Mouse (Mus musculus) CH12.LX (cell line): Measurements from ENCODE around the gene Tob1. TPM values are rescaled to one million over a fixed set of nuclear protein-coding genes. Genes with fewer than 3 reads are reported as not detected.

Source experiments
- DNase-seq: peaks from one replicate; pipeline ENCODE4 v3.0.0-alpha.2; 2013; ENCODE audit errors: extremely low read depth
- H3K27ac ChIP-seq: 2 replicates; pipeline ENCODE4 v1.5.1; 2012; ENCODE audit warnings: low read depth, mild to moderate bottlenecking, control low read depth, moderate library complexity; ENCODE audit not compliant: insufficient read depth
- H3K27me3 ChIP-seq: replicated peaks from 2 replicates; pipeline ENCODE3; 2012; ENCODE audit warnings: inconsistent platforms
- H3K36me3 ChIP-seq, 2 experiments: replicated peaks in 1 of 2; 2 replicates each; pipeline versions ENCODE3 to v1.6.1; 2012; ENCODE audit warnings: inconsistent platforms in 1 of 2, low read length in 1 of 2, mild to moderate bottlenecking in 1 of 2, mixed read lengths in 1 of 2, moderate library complexity in 1 of 2; ENCODE audit not compliant: control insufficient read depth in 1 of 2, insufficient read depth in 1 of 2
- H3K4me1 ChIP-seq, 2 experiments: 2 replicates each; pipeline ENCODE4 v1.6.1; 2012; ENCODE audit warnings: inconsistent platforms in 1 of 2, moderate library complexity in 1 of 2; ENCODE audit not compliant: insufficient read depth in 2 of 2, control insufficient read depth in 1 of 2
- H3K4me2 ChIP-seq: 2 replicates; pipeline ENCODE4 v1.6.1; 2012; ENCODE audit warnings: low read depth, mild to moderate bottlenecking, control low read depth; ENCODE audit not compliant: poor library complexity, insufficient read depth, severe bottlenecking
- H3K4me3 ChIP-seq, 3 experiments: fragments of 150-350 bp in 1 of 3; sonication (generic) in 1 of 3; replicated peaks in 1 of 3; 2 replicates each; pipeline versions ENCODE3 to v1.5.1; 2011 to 2012; ENCODE audit warnings: low read depth in 2 of 3, low read length in 2 of 3, mild to moderate bottlenecking in 2 of 3, moderate library complexity in 2 of 3, control low read depth in 1 of 3, improper control_type of control experiment in 1 of 3, inconsistent platforms in 1 of 3, mixed read lengths in 1 of 3; ENCODE audit not compliant: poor library complexity in 1 of 3
- H3K79me2 ChIP-seq: replicated peaks from 2 replicates; pipeline ENCODE4 v1.6.1; 2012; ENCODE audit warnings: mild to moderate bottlenecking, moderate library complexity; ENCODE audit not compliant: control insufficient read depth, poor library complexity, insufficient read depth, severe bottlenecking; ENCODE audit errors: extremely low read depth
- H3K9ac ChIP-seq: 2 replicates; pipeline ENCODE4 v1.6.1; 2012; ENCODE audit warnings: low read depth, mild to moderate bottlenecking, control low read depth, moderate library complexity; ENCODE audit not compliant: insufficient read depth
- H3K9me3 ChIP-seq: replicated peaks from 2 replicates; pipeline ENCODE3; 2012; ENCODE audit warnings: low read length, inconsistent platforms, mixed read lengths
- BHLHE40 ChIP-seq: IDR thresholded peaks from 2 replicates; pipeline ENCODE4 v1.6.1; 2011; ENCODE audit warnings: mild to moderate bottlenecking, low read depth, low read length, improper control_type of control experiment
- CHD1 ChIP-seq: IDR thresholded peaks from 2 replicates; pipeline ENCODE4 v1.6.1; 2012; ENCODE audit warnings: low read depth, low read length, improper control_type of control experiment, inconsistent platforms
- CHD2 ChIP-seq: IDR thresholded peaks from 2 replicates; pipeline ENCODE4 v1.6.1; 2011; ENCODE audit warnings: low read length, improper control_type of control experiment
- EP300 ChIP-seq: IDR thresholded peaks from 2 replicates; pipeline ENCODE4 v1.6.1; 2011; ENCODE audit warnings: low read length, improper control_type of control experiment
- ETS1 ChIP-seq: conservative IDR thresholded peaks from 2 replicates; pipeline ENCODE4 v1.6.1; 2012; ENCODE audit warnings: low read depth, mild to moderate bottlenecking, inconsistent platforms, low read length, improper control_type of control experiment, moderate library complexity
- MAFK ChIP-seq: IDR thresholded peaks from 2 replicates; pipeline ENCODE4 v1.6.1; 2011; ENCODE audit warnings: low read length, improper control_type of control experiment; ENCODE audit not compliant: insufficient replicate concordance
- MAZ ChIP-seq: IDR thresholded peaks from 2 replicates; pipeline ENCODE4 v1.6.1; 2012; ENCODE audit warnings: low read depth, mild to moderate bottlenecking, inconsistent platforms, low read length, improper control_type of control experiment, moderate library complexity
- MXI1 ChIP-seq: IDR thresholded peaks from 2 replicates; pipeline ENCODE4 v1.6.1; 2011; ENCODE audit warnings: mild to moderate bottlenecking, low read depth, low read length, improper control_type of control experiment
- NELFE ChIP-seq: IDR thresholded peaks from 2 replicates; pipeline ENCODE4 v1.6.1; 2011; ENCODE audit warnings: low read depth, low read length, improper control_type of control experiment
- PAX5 ChIP-seq: IDR thresholded peaks from 2 replicates; pipeline ENCODE4 v1.6.1; 2012; ENCODE audit warnings: low read length, inconsistent platforms, mixed read lengths
- RAD21 ChIP-seq: IDR thresholded peaks from 2 replicates; pipeline ENCODE4 v1.6.1; 2011; ENCODE audit warnings: low read depth, mild to moderate bottlenecking, low read length, improper control_type of control experiment, moderate library complexity
- UBTF ChIP-seq: IDR thresholded peaks from 2 replicates; pipeline ENCODE4 v1.6.1; 2012; ENCODE audit warnings: low read depth, mild to moderate bottlenecking, inconsistent platforms, low read length, improper control_type of control experiment, moderate library complexity
- dilution Hi-C: fragments of 300-500 bp; cut with MboI; formaldehyde crosslinking; loops from 2 replicates; pipeline ENCODE4 v1.14.3; 2020; ENCODE audit warnings: low sequenced_read_pairs; ENCODE audit not compliant: extremely low pct_unique_long_range_greater_than_20kb, extremely low pct_ligation_motif_present
- in situ Hi-C: fragments of 300-500 bp; cut with MboI; formaldehyde crosslinking; loops from 3 replicates; pipeline ENCODE4 v1.14.3; 2019; ENCODE audit warnings: low sequenced_read_pairs, low pct_ligation_motif_present, low pct_unique_long_range_greater_than_20kb, mixed read lengths
- polyA plus RNA-seq: library from polyadenylated mRNA; unstranded; fragments of >175 nt; gene quantifications from 2 replicates; pipeline ENCODE4 v1.2.1, GENCODE M21; 2012; ENCODE audit warnings: low read depth; ENCODE audit not compliant: insufficient read length
- total RNA-seq, 2 experiments: library from RNA; depleted of rRNA; stranded (reverse); fragments of 300-350 nt in 1 of 2; fragments of >200 nt in 1 of 2; gene quantifications; 2 replicates each; pipeline ENCODE4 v1.2.3; 2012 to 2014

Gene Tob1
- total and polyA plus RNA-seq, 3 experiments = 9.0 to 14.3 (median 10.6) TPM

- DNase-seq = no peak
- peaks cover 6 to 12% of the 10 kb centered on the region in 2 experiments for H3K4me1 ChIP-seq
- no peak overlapping the region for H3K4me2 ChIP-seq
- no peak overlapping the region for H3K9ac ChIP-seq
- no peaks in the 10 kb centered on the region for H3K36me3 ChIP-seq
- H3K9me3 ChIP-seq = peaks cover 8% of the 10 kb centered on the region
- no peak overlapping the region for H3K4me3 ChIP-seq
- in situ Hi-C loops = loop anchor here (25.0 kb wide), 1 partner anchor 291 kb away; the partner anchor contains the start of genes Gm20390, Nme1 and Nme2
- H3K27me3 ChIP-seq = peaks cover 2% of the 10 kb centered on the region
- dilution Hi-C loops = no loop called here
- H3K27ac ChIP-seq = no peak overlapping the region
- TF ChIP-seq MAZ (no peak), EP300 (0 out of 2 replicates have a peak, but pooled peaks have one; percentile 11)
- no peaks in the 10 kb centered on the region for H3K79me2 ChIP-seq
Measured at GRCm38 (mm10) chr11:94253691-94254090, 42.4 kb downstream of the Tob1 start.

GRCm38 (mm10) chr11:94255733-94256132, 44.5 kb downstream of the Tob1 start:
- no peak overlapping the region for H3K9ac ChIP-seq
- no peak overlapping the region for H3K27ac ChIP-seq
- no peaks in the 10 kb centered on the region for H3K36me3 ChIP-seq
- H3K4me3 ChIP-seq = no peak overlapping the region
- no peaks in the 10 kb centered on the region for H3K79me2 ChIP-seq
- no peaks in the 10 kb centered on the region for H3K27me3 ChIP-seq
- no peak for DNase-seq
- dilution Hi-C loops = no loop called here
- no peak overlapping the region for H3K4me2 ChIP-seq
- H3K9me3 ChIP-seq = peaks cover 8% of the 10 kb centered on the region
- in situ Hi-C loops = loop anchor here (25.0 kb wide), 1 partner anchor 293 kb away; the partner anchor contains the start of genes Gm20390, Nme1 and Nme2
- TF ChIP-seq CHD2 (no peak), ETS1 (no peak), BHLHE40 (0 out of 2 replicates have a peak, but pooled peaks have one; percentile 19), RAD21 (no peak), CHD1 (no peak)
- TF ChIP-seq, all 38 proteins: peak for 1
- H3K4me1 ChIP-seq = peaks cover 10 to 33% of the 10 kb centered on the region in 2 experiments

- Histone ChIP-seq H3K4me3 (no peak overlapping the region), H3K4me1 (peaks cover 10 to 42% of the 10 kb centered on the region in 2 experiments), H3K36me3 (no peaks in the 10 kb centered on the region), H3K27me3 (no peaks in the 10 kb centered on the region), H3K27ac (no peak overlapping the region), H3K79me2 (no peaks in the 10 kb centered on the region), H3K9ac (no peak overlapping the region), H3K9me3 (peaks cover 8% of the 10 kb centered on the region), H3K4me2 (no peak overlapping the region)
- dilution Hi-C loops (no loop called here), in situ Hi-C loops (loop anchor here (25.0 kb wide), 1 partner anchor 296 kb away; the partner anchor contains the start of genes Gm20390, Nme1 and Nme2)
- TF ChIP-seq MAZ (no peak), NELFE (no peak), MXI1 (no peak), UBTF (no peak), MAFK (no peak), PAX5 (no peak)
- no peak for DNase-seq
Measured at GRCm38 (mm10) chr11:94257987-94258386, 46.7 kb downstream of the Tob1 start.
